Mouse (Mus musculus) 416B (cell line): ENCODE results near the gene Magi1.

Experiments
- DNase-seq: peaks from one replicate; pipeline ENCODE4 v3.0.0; 2011; ENCODE audit warnings: low read depth

The Magi1 gene

GRCm38 (mm10) chr6:94256982-94257830, 26.5 kb downstream of the Magi1 start:
- DNase-seq, result no peak

GRCm38 (mm10) chr6:94253943-94254342, 29.8 kb downstream of the Magi1 start:
- peak; percentile 78 for DNase-seq

GRCm38 (mm10) chr6:94251358-94251945, 32.3 kb downstream of the Magi1 start:
- no peak for DNase-seq

- DNase-seq, result no peak
Observed at GRCm38 (mm10) chr6:94249286-94249790, 34.4 kb downstream of the Magi1 start.

- DNase-seq, result no peak
Observed at GRCm38 (mm10) chr6:94241251-94241650, 42.5 kb downstream of the Magi1 start.

- no peak for DNase-seq
Observed at GRCm38 (mm10) chr6:94238643-94239042, 45.1 kb downstream of the Magi1 start.

GRCm38 (mm10) chr6:94236899-94237298, 46.8 kb downstream of the Magi1 start:
- DNase-seq, result no peak

GRCm38 (mm10) chr6:94232243-94232785, 51.4 kb downstream of the Magi1 start:
- DNase-seq, result no peak

GRCm38 (mm10) chr6:94231831-94232230, 51.9 kb downstream of the Magi1 start:
- DNase-seq, result no peak

- DNase-seq, result no peak
Observed at GRCm38 (mm10) chr6:94231367-94231766, 52.4 kb downstream of the Magi1 start.

- no peak for DNase-seq
Observed at GRCm38 (mm10) chr6:94230918-94231317, 52.8 kb downstream of the Magi1 start.

GRCm38 (mm10) chr6:94230129-94230528, 53.6 kb downstream of the Magi1 start:
- no peak for DNase-seq

GRCm38 (mm10) chr6:94226262-94226661, 57.5 kb downstream of the Magi1 start:
- DNase-seq, result no peak

GRCm38 (mm10) chr6:94225832-94226231, 57.9 kb downstream of the Magi1 start:
- no peak for DNase-seq

GRCm38 (mm10) chr6:94225091-94225490, 58.6 kb downstream of the Magi1 start:
- DNase-seq, result no peak

- DNase-seq, result no peak
Observed at GRCm38 (mm10) chr6:94222253-94222652, 61.5 kb downstream of the Magi1 start.

- no peak for DNase-seq
Observed at GRCm38 (mm10) chr6:94221750-94222149, 62.0 kb downstream of the Magi1 start.

GRCm38 (mm10) chr6:94218076-94218475, 65.6 kb downstream of the Magi1 start:
- no peak for DNase-seq

GRCm38 (mm10) chr6:94215834-94216233, 67.9 kb downstream of the Magi1 start:
- no peak for DNase-seq

- no peak for DNase-seq
Observed at GRCm38 (mm10) chr6:94214895-94215538, 68.7 kb downstream of the Magi1 start.

GRCm38 (mm10) chr6:94205926-94206325, 77.8 kb downstream of the Magi1 start:
- no peak for DNase-seq

- no peak for DNase-seq
Observed at GRCm38 (mm10) chr6:94203642-94204145, 80.0 kb downstream of the Magi1 start.
